Mouse (Mus musculus) MEL (cell line): ENCODE measurements around the gene Cd101. TPM values are rescaled to one million over a fixed set of nuclear protein-coding genes. Genes with fewer than 3 reads are reported as not detected.

Experiments
- DNase-seq: peaks from one replicate; pipeline ENCODE4 v3.0.0; 2011; ENCODE audit warnings: low read depth, low spot score
- H3K27ac ChIP-seq: 2 replicates; pipeline ENCODE4 v1.5.1; 2012; ENCODE audit warnings: low read depth, mild to moderate bottlenecking, control low read depth, low read length, moderate library complexity; ENCODE audit not compliant: control insufficient read depth
- H3K27me3 ChIP-seq, 2 experiments: fragments of 150-350 bp in 1 of 2; sonication (generic) in 1 of 2; 2 replicates each; pipeline ENCODE4 v1.6.1; 2012; ENCODE audit warnings: low read length in 2 of 2, mild to moderate bottlenecking in 2 of 2, improper control_type of control experiment in 1 of 2, moderate library complexity in 1 of 2; ENCODE audit not compliant: insufficient read depth in 2 of 2, control insufficient read depth in 1 of 2
- H3K36me3 ChIP-seq, 2 experiments: 2 replicates each; pipeline ENCODE4 v1.6.1; 2012 to 2014; ENCODE audit warnings: low read length in 2 of 2, improper control_type of control experiment in 1 of 2, inconsistent platforms in 1 of 2, mild to moderate bottlenecking in 1 of 2; ENCODE audit not compliant: insufficient read depth in 2 of 2, control insufficient read depth in 1 of 2
- H3K4me1 ChIP-seq, 2 experiments: fragments of 150-350 bp in 1 of 2; sonication (generic) in 1 of 2; 2 replicates each; pipeline ENCODE4 v1.6.1; 2012; ENCODE audit warnings: low read length in 2 of 2, improper control_type of control experiment in 1 of 2, mild to moderate bottlenecking in 1 of 2; ENCODE audit not compliant: insufficient read depth in 2 of 2, control insufficient read depth in 1 of 2
- H3K4me3 ChIP-seq, 2 experiments: fragments of 150-350 bp in 1 of 2; sonication (generic) in 1 of 2; 2 replicates each; pipeline ENCODE4 v1.5.1; 2012; ENCODE audit warnings: low read depth in 2 of 2, low read length in 2 of 2, mild to moderate bottlenecking in 2 of 2, moderate library complexity in 2 of 2, control low read depth in 1 of 2, improper control_type of control experiment in 1 of 2; ENCODE audit not compliant: control insufficient read depth in 1 of 2, insufficient read depth in 1 of 2
- H3K79me2 ChIP-seq: 2 replicates; pipeline ENCODE4 v1.6.1; 2012; ENCODE audit warnings: mild to moderate bottlenecking, low read length, moderate library complexity; ENCODE audit not compliant: control insufficient read depth, poor library complexity, insufficient read depth
- H3K9ac ChIP-seq: 2 replicates; pipeline ENCODE4 v1.6.1; 2012; ENCODE audit warnings: low read depth, mild to moderate bottlenecking, control low read depth, low read length, moderate library complexity; ENCODE audit not compliant: control insufficient read depth, poor library complexity, severe bottlenecking
- H3K9me3 ChIP-seq: fragments of 150-350 bp; sonication (generic); replicated peaks from 2 replicates; pipeline ENCODE4 v1.6.1; 2012; ENCODE audit warnings: mild to moderate bottlenecking, low read length, improper control_type of control experiment, moderate library complexity; ENCODE audit not compliant: insufficient read depth
- CHD2 ChIP-seq: IDR thresholded peaks from 2 replicates; pipeline ENCODE4 v1.6.1; 2011; ENCODE audit warnings: low read length, improper control_type of control experiment
- ELF1 ChIP-seq: IDR thresholded peaks from 2 replicates; pipeline ENCODE4 v1.6.1; 2014; ENCODE audit warnings: low read depth, mild to moderate bottlenecking, inconsistent platforms, low read length, improper control_type of control experiment, moderate library complexity
- EP300 ChIP-seq, 2 experiments: IDR thresholded peaks; 2 replicates each; pipeline ENCODE4 v1.6.1; 2011; ENCODE audit warnings: improper control_type of control experiment in 2 of 2, low read length in 2 of 2, low read depth in 1 of 2, mild to moderate bottlenecking in 1 of 2
- ETS1 ChIP-seq: IDR thresholded peaks from 2 replicates; pipeline ENCODE4 v1.6.1; 2012; ENCODE audit warnings: low read depth, mild to moderate bottlenecking, inconsistent platforms, low read length, improper control_type of control experiment, moderate library complexity
- GABPA ChIP-seq: IDR thresholded peaks from 2 replicates; pipeline ENCODE4 v1.6.1; 2012; ENCODE audit warnings: low read depth, mild to moderate bottlenecking, inconsistent platforms, low read length, improper control_type of control experiment, moderate library complexity
- HCFC1 ChIP-seq: IDR thresholded peaks from 2 replicates; pipeline ENCODE4 v1.6.1; 2012; ENCODE audit warnings: low read depth, mild to moderate bottlenecking, inconsistent platforms, low read length, improper control_type of control experiment, moderate library complexity
- KAT2A ChIP-seq: conservative IDR thresholded peaks from 2 replicates; pipeline ENCODE4 v1.6.1; 2012; ENCODE audit warnings: low read depth, low read length, improper control_type of control experiment, inconsistent platforms
- MAFK ChIP-seq: IDR thresholded peaks from 2 replicates; pipeline ENCODE4 v1.6.1; 2011; ENCODE audit warnings: low read depth, mild to moderate bottlenecking, low read length, improper control_type of control experiment, borderline replicate concordance
- MAX ChIP-seq: IDR thresholded peaks from 2 replicates; pipeline ENCODE4 v1.6.1; 2011; ENCODE audit warnings: low read length, improper control_type of control experiment
- MXI1 ChIP-seq: IDR thresholded peaks from 2 replicates; pipeline ENCODE4 v1.6.1; 2011; ENCODE audit warnings: mild to moderate bottlenecking, low read depth, low read length, improper control_type of control experiment
- MYB ChIP-seq: IDR thresholded peaks from 2 replicates; pipeline ENCODE4 v1.6.1; 2011; ENCODE audit warnings: mild to moderate bottlenecking, low read depth, low read length, improper control_type of control experiment
- MYC ChIP-seq: IDR thresholded peaks from 2 replicates; pipeline ENCODE4 v1.6.1; 2011; ENCODE audit warnings: low read depth, mild to moderate bottlenecking, low read length, improper control_type of control experiment, moderate library complexity
- NRF1 ChIP-seq: IDR thresholded peaks from 2 replicates; pipeline ENCODE4 v1.6.1; 2014; ENCODE audit warnings: low read depth, mild to moderate bottlenecking, inconsistent platforms, low read length, improper control_type of control experiment, moderate library complexity; ENCODE audit not compliant: poor library complexity, insufficient read depth, severe bottlenecking
- POLR2AphosphoS5 ChIP-seq: IDR thresholded peaks from 2 replicates; pipeline ENCODE4 v1.6.1; 2012; ENCODE audit warnings: low read depth, borderline replicate concordance, mild to moderate bottlenecking, inconsistent platforms, low read length, moderate library complexity, mixed read lengths
- RAD21 ChIP-seq: IDR thresholded peaks from 2 replicates; pipeline ENCODE4 v1.6.1; 2011; ENCODE audit warnings: mild to moderate bottlenecking, low read depth, low read length, improper control_type of control experiment
- SIN3A ChIP-seq: IDR thresholded peaks from 2 replicates; pipeline ENCODE4 v1.6.1; 2012; ENCODE audit warnings: low read length, improper control_type of control experiment, inconsistent platforms
- TBP ChIP-seq: IDR thresholded peaks from 2 replicates; pipeline ENCODE4 v1.8.0; 2011; ENCODE audit warnings: low read depth, low read length, improper control_type of control experiment
- UBTF ChIP-seq: IDR thresholded peaks from 2 replicates; pipeline ENCODE4 v1.6.1; 2012; ENCODE audit warnings: low read depth, mild to moderate bottlenecking, inconsistent platforms, low read length, improper control_type of control experiment, moderate library complexity, borderline replicate concordance; ENCODE audit not compliant: insufficient read depth
- USF2 ChIP-seq, 2 experiments: IDR thresholded peaks; 2 replicates each; pipeline ENCODE4 v1.6.1; 2011 to 2012; ENCODE audit warnings: improper control_type of control experiment in 2 of 2, low read length in 2 of 2, borderline replicate concordance in 1 of 2, inconsistent platforms in 1 of 2, low read depth in 1 of 2, mild to moderate bottlenecking in 1 of 2; ENCODE audit not compliant: insufficient read depth in 1 of 2
- ZC3H11A ChIP-seq: IDR thresholded peaks from 2 replicates; pipeline ENCODE4 v1.6.1; 2012; ENCODE audit warnings: low read depth, mild to moderate bottlenecking, inconsistent platforms, low read length, improper control_type of control experiment
- ZKSCAN1 ChIP-seq: IDR thresholded peaks from 2 replicates; pipeline ENCODE4 v1.6.1; 2012; ENCODE audit warnings: low read depth, mild to moderate bottlenecking, inconsistent platforms, low read length, improper control_type of control experiment, moderate library complexity
- ZMIZ1 ChIP-seq: IDR thresholded peaks from 2 replicates; pipeline ENCODE4 v1.6.1; 2012; ENCODE audit warnings: low read depth, mild to moderate bottlenecking, inconsistent platforms, low read length, improper control_type of control experiment, moderate library complexity
- ZNF384 ChIP-seq: IDR thresholded peaks from 2 replicates; pipeline ENCODE4 v1.6.1; 2012; ENCODE audit warnings: low read depth, mild to moderate bottlenecking, inconsistent platforms, low read length, improper control_type of control experiment
- polyA plus RNA-seq, 2 experiments: library from polyadenylated mRNA; stranded (reverse) in 1 of 2; unstranded in 1 of 2; fragments of >175 nt in 1 of 2; fragments of >200 nt in 1 of 2; gene quantifications; 2 replicates each; pipeline versions ENCODE4 v1.2.1 to v1.2.4; 2012; ENCODE audit warnings: low replicate concordance in 2 of 2, low read depth in 1 of 2; ENCODE audit not compliant: insufficient read length in 2 of 2, insufficient read depth in 1 of 2, missing spikeins in 1 of 2
- total RNA-seq: library from RNA; depleted of rRNA; stranded (reverse); fragments of 300-350 nt; gene quantifications from 2 replicates; pipeline ENCODE4 v1.2.3, GENCODE M21; 2012

The Cd101 gene
- total and polyA plus RNA-seq, 3 experiments = not detected

GRCm38 (mm10) chr3:101058203-101058602 is 28.8 kb upstream of the Cd101 start:
- H3K9ac ChIP-seq = no peak overlapping the region
- DNase-seq = no peak
- no peaks in the 10 kb centered on the region for H3K79me2 ChIP-seq
- H3K27me3 ChIP-seq = no peaks in the 10 kb centered on the region
- H3K27ac ChIP-seq = no peak overlapping the region
- H3K9me3 ChIP-seq = no peaks in the 10 kb centered on the region
- H3K36me3 ChIP-seq = no peaks in the 10 kb centered on the region
- no peak for TF ChIP-seq KAT2A
- no peak for TF ChIP-seq MAX
- no peak for TF ChIP-seq RAD21
- no peak overlapping the region for H3K4me3 ChIP-seq
- no peaks in the 10 kb centered on the region for H3K4me1 ChIP-seq

DNA sequence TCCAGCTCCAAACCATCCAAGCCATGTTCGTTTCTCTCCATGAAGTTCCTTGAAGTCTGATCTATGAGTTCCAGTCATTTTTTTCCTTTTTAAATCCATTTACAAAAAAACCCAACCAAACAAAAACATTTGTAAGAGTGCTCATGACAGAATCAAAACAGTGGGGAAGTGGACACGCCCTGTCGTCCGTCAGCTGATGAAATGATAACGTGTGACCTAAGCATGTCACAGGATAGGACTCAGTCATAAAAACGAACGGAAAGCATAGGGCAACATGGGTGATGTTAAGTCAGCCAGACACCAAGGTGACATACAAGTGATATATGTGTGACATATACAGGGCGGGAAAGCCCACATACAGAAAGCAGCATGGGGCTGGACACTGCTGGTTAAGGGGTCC is 25.9 kb upstream of the Cd101 start:
- H3K4me1 ChIP-seq = no peaks in the 10 kb centered on the region
- no peaks in the 10 kb centered on the region for H3K9me3 ChIP-seq
- no peak overlapping the region for H3K27ac ChIP-seq
- no peaks in the 10 kb centered on the region for H3K36me3 ChIP-seq
- H3K27me3 ChIP-seq = no peaks in the 10 kb centered on the region; a peak in 1 of 4 replicates
- DNase-seq = no peak
- no peak overlapping the region for H3K9ac ChIP-seq
- no peak overlapping the region for H3K4me3 ChIP-seq
- no peak for TF ChIP-seq TBP
- no peak for TF ChIP-seq NRF1
- no peak for TF ChIP-seq ETS1
- TF ChIP-seq ZMIZ1 = no peak
- no peak for TF ChIP-seq ZC3H11A
- H3K79me2 ChIP-seq = no peaks in the 10 kb centered on the region

- H3K27ac ChIP-seq = no peak overlapping the region
- no peaks in the 10 kb centered on the region; a peak in 1 of 4 replicates for H3K27me3 ChIP-seq
- H3K4me3 ChIP-seq = no peak overlapping the region
- H3K9ac ChIP-seq = no peak overlapping the region
- H3K4me1 ChIP-seq = no peaks in the 10 kb centered on the region
- TF ChIP-seq KAT2A = no peak
- no peak for TF ChIP-seq TBP
- TF ChIP-seq POLR2AphosphoS5 = no peak
- no peak for TF ChIP-seq ZKSCAN1
- TF ChIP-seq ELF1 = no peak
- TF ChIP-seq ETS1 = no peak
- no peak for TF ChIP-seq MAX
- TF ChIP-seq NRF1 = no peak
- TF ChIP-seq SIN3A = no peak
- no peak for TF ChIP-seq GABPA
- no peak for TF ChIP-seq MXI1
- TF ChIP-seq EP300 (IDR thresholded peaks at IDR 0.05; ENCODE audit: low read depth in 1 of 2, low read length in 2 of 2) = no peak
- TF ChIP-seq MYC = no peak
- no peak for TF ChIP-seq USF2 (IDR thresholded peaks at IDR 0.05; ENCODE audit: borderline replicate concordance in 1 of 2, insufficient read depth in 1 of 2, low read depth in 1 of 2, low read length in 2 of 2)
- no peak for TF ChIP-seq ZNF384
- no peak for TF ChIP-seq CHD2
- TF ChIP-seq MAFK = no peak
- no peak for TF ChIP-seq HCFC1
- TF ChIP-seq MYB = no peak
- no peak for TF ChIP-seq UBTF
- no peaks in the 10 kb centered on the region for H3K36me3 ChIP-seq
- no peak for DNase-seq
- H3K79me2 ChIP-seq = no peaks in the 10 kb centered on the region
- H3K9me3 ChIP-seq = no peaks in the 10 kb centered on the region
Measured at GRCm38 (mm10) chr3:101051601-101052000, 22.2 kb upstream of the Cd101 start.
